Mouse (Mus musculus) ES-Bruce4 (cell line): ENCODE results near the gene Macrod2.

ENCODE experiments used
- CTCF ChIP-seq: IDR thresholded peaks from one replicate; pipeline ENCODE4 v1.8.1; 2011; ENCODE audit warnings: low read depth, low read length
- EP300 ChIP-seq: IDR thresholded peaks from 2 replicates; pipeline ENCODE4 v1.6.1; 2011; ENCODE audit warnings: low read depth, low read length; ENCODE audit not compliant: insufficient read depth
- POLR2A ChIP-seq: IDR thresholded peaks from one replicate; pipeline ENCODE4 v1.8.1; 2011; ENCODE audit warnings: low read length; ENCODE audit not compliant: insufficient read depth

- TF ChIP-seq CTCF, result no peak
- no peak for TF ChIP-seq POLR2A
- no peak for TF ChIP-seq EP300
Measured at GRCm38 (mm10) chr2:140898408-140898985, 503.4 kb downstream of the Macrod2 start.
